Mouse (Mus musculus) intestine, embryonic 16.5 days (tissue): ENCODE data around the gene Mgp. TPM values are rescaled to one million over a fixed set of nuclear protein-coding genes. Genes with fewer than 3 reads are reported as not detected.
A peak's percentile ranks its signal among the peaks of the same experiment; 100 is the strongest.

Experiments used
- ATAC-seq: fragments of 200-750 bp; cut with Nextera tagmentation; 2 replicates; pipeline ENCODE4 v1.8.0; 2017; ENCODE audit warnings: moderate TSS enrichment, moderate library complexity
- H3K27ac ChIP-seq: fragments of 300-500 bp; sonication (generic); 2 replicates; pipeline ENCODE4 v1.5.1; 2014; ENCODE audit warnings: mild to moderate bottlenecking, low read length
- H3K27me3 ChIP-seq: fragments of 300-500 bp; sonication (generic); replicated peaks from 2 replicates; pipeline ENCODE4 v1.6.1; 2014; ENCODE audit warnings: low read length, control low read depth, mixed read lengths; ENCODE audit not compliant: control insufficient read depth, insufficient read depth
- H3K36me3 ChIP-seq: fragments of 300-500 bp; sonication (generic); 2 replicates; pipeline ENCODE4 v1.6.1; 2014; ENCODE audit warnings: low read length, control low read depth; ENCODE audit not compliant: control insufficient read depth, insufficient read depth
- H3K4me1 ChIP-seq: fragments of 300-500 bp; sonication (generic); 2 replicates; pipeline ENCODE4 v1.6.1; 2014; ENCODE audit warnings: low read length, control low read depth, mixed read lengths; ENCODE audit not compliant: control insufficient read depth, insufficient read depth
- H3K4me2 ChIP-seq: fragments of 300-500 bp; sonication (generic); 2 replicates; pipeline ENCODE4 v1.6.1; 2014; ENCODE audit warnings: low read depth, low read length, control low read depth
- H3K4me3 ChIP-seq: fragments of 300-500 bp; sonication (generic); 2 replicates; pipeline ENCODE4 v1.5.1; 2014; ENCODE audit warnings: mild to moderate bottlenecking, low read length
- H3K9ac ChIP-seq: fragments of 300-500 bp; sonication (generic); 2 replicates; pipeline ENCODE4 v1.6.1; 2014; ENCODE audit warnings: low read depth, low read length
- H3K9me3 ChIP-seq: fragments of 300-500 bp; sonication (generic); 2 replicates; pipeline ENCODE4 v1.6.1; 2016; ENCODE audit warnings: low read length, control low read depth; ENCODE audit not compliant: control insufficient read depth
- WGBS: fragments of 180-500 bp; shearing (Covaris S2); extraction: QIAGEN DNeasy Blood & Tissue Kit; methylation state at CpG from one replicate; pipeline ENCODE4 v1.1.7; 2014; 5-methylcytosine and 5-hydroxymethylcytosine counted together
- polyA plus RNA-seq: library from polyadenylated mRNA; unstranded; fragments of >200 nt; fragmentation: Nextera tagmentation; extraction: Ambion mirVana; gene quantifications from 2 replicates; pipeline ENCODE4 v1.2.1, GENCODE M21; 2015

Mgp gene
- polyA plus RNA-seq, 1 experiment from 2014 or later = 93.4 TPM

DNA sequence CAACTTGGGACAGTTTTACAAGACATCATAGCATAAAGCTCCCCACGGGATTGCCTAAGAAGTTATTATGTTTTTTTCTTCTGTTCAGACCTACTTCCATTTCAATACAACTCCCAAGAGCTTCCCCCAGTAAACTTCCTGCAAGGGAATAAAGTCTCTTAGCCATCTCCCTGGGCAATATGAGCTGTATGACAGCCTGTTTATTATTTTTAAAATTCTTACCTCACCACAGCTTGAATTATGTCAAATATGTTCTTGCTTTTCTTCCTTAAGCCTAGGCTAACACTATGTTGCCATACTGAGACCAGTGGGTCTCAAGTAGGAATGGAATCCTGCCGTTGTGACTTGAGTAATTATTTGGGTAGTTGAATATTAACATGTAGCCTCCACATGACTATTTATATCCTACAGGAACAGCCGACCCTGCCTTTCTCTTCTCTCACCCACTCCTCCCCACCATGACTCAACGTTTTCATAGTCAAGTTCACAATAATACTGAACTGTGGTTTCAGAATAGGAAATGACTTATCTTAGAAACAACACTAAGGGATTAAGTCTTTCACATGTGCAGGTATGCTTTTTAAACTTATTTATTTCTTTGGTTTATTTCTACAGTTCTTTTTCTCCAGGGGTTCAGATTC lies 24.9 kb upstream of the Mgp start:
- ATAC-seq = peak; percentile 59
- Histone ChIP-seq H3K36me3 (no peaks in the 10 kb centered on the region), H3K9me3 (no peaks in the 10 kb centered on the region), H3K4me1 (peaks cover 6% of the 10 kb centered on the region; the same call in 1 of the 2 replicates), H3K4me2 (no peak overlapping the region), H3K27me3 (no peaks in the 10 kb centered on the region), H3K4me3 (no peak overlapping the region), H3K27ac (no peak overlapping the region), H3K9ac (no peak overlapping the region)
- WGBS = 44% methylated on average over 4 of the region's 4 CpGs

DNA sequence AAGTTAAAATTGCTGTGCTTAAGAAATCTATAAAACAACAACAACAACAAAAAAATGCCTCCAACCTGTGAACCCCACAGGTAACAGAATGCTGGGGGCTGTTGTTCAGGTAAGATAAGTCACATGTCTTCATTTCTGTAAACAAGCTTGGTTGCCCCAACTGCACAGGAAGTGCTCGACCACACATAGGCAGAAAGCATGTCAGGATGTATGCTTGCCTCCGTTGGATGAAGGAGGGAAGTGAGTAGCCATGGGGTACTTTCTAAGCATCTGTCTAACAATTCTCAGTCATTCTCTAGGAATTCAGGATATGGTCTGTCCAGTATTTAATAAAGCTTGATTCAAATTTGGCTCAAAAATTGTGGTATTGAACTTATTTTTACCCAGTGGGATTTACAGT lies 23.3 kb upstream of the Mgp start:
- 68% methylated on average over 2 of the region's 2 CpGs for WGBS
- no peak for ATAC-seq
- H3K27ac ChIP-seq = no peak overlapping the region
- no peak overlapping the region for H3K4me2 ChIP-seq
- no peak overlapping the region for H3K9ac ChIP-seq
- H3K36me3 ChIP-seq = no peaks in the 10 kb centered on the region
- no peaks in the 10 kb centered on the region for H3K27me3 ChIP-seq
- no peaks in the 10 kb centered on the region for H3K9me3 ChIP-seq
- H3K4me1 ChIP-seq = peaks cover 11% of the 10 kb centered on the region; the same call in 1 of the 2 replicates
- H3K4me3 ChIP-seq = no peak overlapping the region

DNA sequence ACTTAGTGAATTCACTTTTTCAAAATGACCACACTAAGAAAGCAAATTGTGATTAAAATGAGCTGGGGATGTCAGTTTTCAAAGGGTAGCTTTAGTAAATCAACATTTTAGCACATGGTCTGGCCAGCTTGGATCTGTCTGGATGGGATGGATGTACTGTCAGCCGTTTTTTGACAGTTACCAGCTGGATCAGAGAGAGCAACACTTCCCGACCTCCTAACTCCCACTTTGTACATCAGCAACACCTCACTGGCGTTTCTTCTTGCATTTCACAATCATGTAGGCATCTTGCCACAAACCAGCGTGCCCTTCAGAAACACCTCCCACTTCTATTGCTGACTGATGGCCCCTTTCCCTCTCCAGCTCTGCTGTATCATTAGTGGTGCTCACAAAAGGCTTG lies 22.6 kb upstream of the Mgp start:
- no peak overlapping the region for H3K27ac ChIP-seq
- peak; percentile 54; the same call in 1 of the 2 replicates for ATAC-seq
- H3K36me3 ChIP-seq = no peaks in the 10 kb centered on the region
- H3K9ac ChIP-seq = no peak overlapping the region
- H3K27me3 ChIP-seq = no peaks in the 10 kb centered on the region
- H3K4me2 ChIP-seq = no peak overlapping the region
- no peak overlapping the region for H3K4me3 ChIP-seq
- 50% methylated on average over 4 of the region's 4 CpGs for WGBS
- H3K9me3 ChIP-seq = no peaks in the 10 kb centered on the region
- H3K4me1 ChIP-seq = peaks cover 11% of the 10 kb centered on the region; the same call in 1 of the 2 replicates

- Histone ChIP-seq H3K9ac (no peak overlapping the region), H3K4me1 (peaks cover 11% of the 10 kb centered on the region; the same call in 1 of the 2 replicates), H3K9me3 (no peaks in the 10 kb centered on the region), H3K4me2 (no peak overlapping the region), H3K27me3 (no peaks in the 10 kb centered on the region), H3K36me3 (no peaks in the 10 kb centered on the region), H3K4me3 (no peak overlapping the region), H3K27ac (no peak overlapping the region)
- WGBS = 57% methylated on average over 4 of the region's 4 CpGs
- no peak for ATAC-seq
These were observed 22.2 kb upstream of the Mgp start for GRCm38 (mm10) chr6:136897789-136898188.

- Histone ChIP-seq H3K9me3 (no peaks in the 10 kb centered on the region), H3K27ac (peak overlapping the region; percentile 30), H3K4me2 (no peak overlapping the region), H3K36me3 (no peaks in the 10 kb centered on the region), H3K4me3 (no peak overlapping the region), H3K27me3 (no peaks in the 10 kb centered on the region), H3K9ac (no peak overlapping the region), H3K4me1 (peaks cover 5% of the 10 kb centered on the region; the same call in 1 of the 2 replicates)
- WGBS = 35% methylated on average over 15 of the region's 15 CpGs
- ATAC-seq = no peak
These were observed 19.1 kb upstream of the Mgp start for GRCm38 (mm10) chr6:136894532-136895339.

GRCm38 (mm10) chr6:136892002-136892401 lies 16.4 kb upstream of the Mgp start:
- WGBS = 92% methylated on average over 2 of the region's 2 CpGs
- Histone ChIP-seq H3K27me3 (no peaks in the 10 kb centered on the region), H3K4me3 (no peak overlapping the region), H3K9me3 (no peaks in the 10 kb centered on the region), H3K4me2 (no peak overlapping the region), H3K4me1 (peaks cover 11% of the 10 kb centered on the region; the same call in 1 of the 2 replicates), H3K27ac (no peak overlapping the region), H3K9ac (no peak overlapping the region), H3K36me3 (no peaks in the 10 kb centered on the region)
- no peak for ATAC-seq

- no peaks in the 10 kb centered on the region for H3K36me3 ChIP-seq
- H3K4me3 ChIP-seq = no peak overlapping the region
- no peaks in the 10 kb centered on the region for H3K9me3 ChIP-seq
- 90% methylated on average over 6 of the region's 6 CpGs for WGBS
- no peak for ATAC-seq
- H3K9ac ChIP-seq = no peak overlapping the region
- H3K27me3 ChIP-seq = no peaks in the 10 kb centered on the region
- H3K4me1 ChIP-seq = peaks cover 6% of the 10 kb centered on the region; the same call in 1 of the 2 replicates
- H3K27ac ChIP-seq = no peak overlapping the region
- H3K4me2 ChIP-seq = no peak overlapping the region
These were observed 13.9 kb upstream of the Mgp start for GRCm38 (mm10) chr6:136889554-136889953.

GRCm38 (mm10) chr6:136889067-136889466 lies 13.4 kb upstream of the Mgp start:
- peaks cover 6% of the 10 kb centered on the region; the same call in 1 of the 2 replicates for H3K4me1 ChIP-seq
- WGBS = 91% methylated on average over 6 of the region's 6 CpGs
- no peak overlapping the region for H3K4me2 ChIP-seq
- no peaks in the 10 kb centered on the region for H3K36me3 ChIP-seq
- H3K27ac ChIP-seq = no peak overlapping the region
- no peaks in the 10 kb centered on the region for H3K9me3 ChIP-seq
- no peak for ATAC-seq
- H3K4me3 ChIP-seq = no peak overlapping the region
- H3K9ac ChIP-seq = no peak overlapping the region
- H3K27me3 ChIP-seq = no peaks in the 10 kb centered on the region

GRCm38 (mm10) chr6:136887854-136888253 lies 12.2 kb upstream of the Mgp start:
- Histone ChIP-seq H3K36me3 (no peaks in the 10 kb centered on the region), H3K27me3 (no peaks in the 10 kb centered on the region), H3K4me1 (peaks cover 6% of the 10 kb centered on the region; the same call in 1 of the 2 replicates), H3K4me2 (no peak overlapping the region), H3K4me3 (no peak overlapping the region), H3K9ac (no peak overlapping the region), H3K9me3 (no peaks in the 10 kb centered on the region), H3K27ac (peak overlapping the region; percentile 35; the same call in 1 of the 2 replicates)
- 46% methylated on average over 9 of the region's 9 CpGs for WGBS
- ATAC-seq = peak; percentile 40; the same call in 1 of the 2 replicates
